Mouse (Mus musculus) hindbrain, embryonic 14.5 days (tissue): ENCODE data around the gene Cryzl1. TPM values are rescaled to one million over a fixed set of nuclear protein-coding genes. Genes with fewer than 3 reads are reported as not detected.

Experiments used
- ATAC-seq: fragments of 200-750 bp; cut with Nextera tagmentation; 2 replicates; pipeline ENCODE4 v1.8.0; 2017; ENCODE audit warnings: moderate number of reproducible peaks, mild to moderate bottlenecking, moderate TSS enrichment, moderate library complexity; ENCODE audit not compliant: low FRiP score
- DNase-seq: peaks from one replicate; pipeline ENCODE4 v3.0.0-alpha.2; 2015; ENCODE audit warnings: low spot score
- H3K27ac ChIP-seq: fragments of 300-500 bp; sonication (generic); 2 replicates; pipeline ENCODE4 v1.5.1; 2014; ENCODE audit warnings: mild to moderate bottlenecking, moderate library complexity
- H3K27me3 ChIP-seq: fragments of 300-500 bp; sonication (generic); 2 replicates; pipeline ENCODE4 v1.6.1; 2014; ENCODE audit warnings: mild to moderate bottlenecking, low read length, mixed read lengths; ENCODE audit not compliant: control insufficient read depth, insufficient read depth
- H3K36me3 ChIP-seq: fragments of 300-500 bp; sonication (generic); replicated peaks from 2 replicates; pipeline ENCODE4 v1.6.1; 2014; ENCODE audit not compliant: control insufficient read depth, insufficient read depth
- H3K4me1 ChIP-seq: fragments of 300-500 bp; sonication (generic); replicated peaks from 2 replicates; pipeline ENCODE4 v1.6.1; 2014; ENCODE audit warnings: antibody characterized with exemption, low read length, mixed read lengths; ENCODE audit not compliant: control insufficient read depth, insufficient read depth
- H3K4me2 ChIP-seq: fragments of 300-500 bp; sonication (generic); replicated peaks from 2 replicates; pipeline ENCODE4 v1.6.1; 2014; ENCODE audit warnings: mild to moderate bottlenecking, moderate library complexity
- H3K4me3 ChIP-seq: fragments of 300-500 bp; sonication (generic); replicated peaks from 2 replicates; pipeline ENCODE4 v1.5.1; 2014; ENCODE audit warnings: mild to moderate bottlenecking, low read length
- H3K9ac ChIP-seq: fragments of 300-500 bp; sonication (generic); 2 replicates; pipeline ENCODE4 v1.6.1; 2014
- H3K9me3 ChIP-seq: fragments of 300-500 bp; sonication (generic); 2 replicates; pipeline ENCODE4 v1.6.1; 2016; ENCODE audit warnings: low read length; ENCODE audit not compliant: control insufficient read depth
- WGBS: fragments of 180-500 bp; shearing (Covaris S2); extraction: QIAGEN DNeasy Blood & Tissue Kit; methylation state at CpG from one replicate; pipeline ENCODE4 v1.1.7; 2014; 5-methylcytosine and 5-hydroxymethylcytosine counted together
- polyA plus RNA-seq: library from polyadenylated mRNA; unstranded; fragments of >200 nt; fragmentation: Nextera tagmentation; extraction: Ambion mirVana; gene quantifications from 2 replicates; pipeline ENCODE4 v1.2.1, GENCODE M21; 2014

The Cryzl1 gene
- polyA plus RNA-seq, 1 experiment from 2014 or later, result 111 TPM

DNA sequence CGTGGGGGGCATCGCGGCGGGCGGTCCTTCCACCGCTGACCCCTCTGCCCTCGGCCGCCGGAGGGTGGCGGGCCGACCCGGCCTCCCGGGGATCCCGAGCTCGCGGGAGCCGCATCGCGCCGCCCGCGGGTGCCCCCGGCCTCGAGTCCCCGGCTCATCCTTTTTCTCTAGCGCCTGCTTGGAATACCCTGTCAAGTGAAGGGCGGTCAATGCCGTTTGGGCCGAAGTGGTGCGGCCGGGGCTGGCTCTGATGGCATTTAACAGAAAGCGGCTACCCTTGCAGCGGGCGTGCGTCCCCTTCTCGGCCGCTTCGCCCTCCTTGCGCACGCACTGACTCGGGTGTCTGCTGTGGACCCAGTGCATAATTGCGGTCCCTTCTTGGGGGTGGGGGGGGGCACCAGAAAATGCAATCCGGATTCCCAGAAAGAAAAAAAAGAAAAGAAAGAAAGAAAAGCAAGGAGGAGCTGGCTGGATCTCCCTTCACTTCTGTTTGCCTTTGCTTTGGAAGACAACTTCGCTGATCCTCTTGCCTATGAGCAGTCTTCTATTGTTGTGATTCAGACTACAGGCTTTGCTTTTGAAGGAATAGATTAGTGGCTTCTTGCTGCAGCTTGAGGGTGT is 1.2 kb upstream of the Cryzl1 start:
- peaks cover 45% of the 10 kb centered on the region for H3K4me1 ChIP-seq
- no peak for ATAC-seq

DNA sequence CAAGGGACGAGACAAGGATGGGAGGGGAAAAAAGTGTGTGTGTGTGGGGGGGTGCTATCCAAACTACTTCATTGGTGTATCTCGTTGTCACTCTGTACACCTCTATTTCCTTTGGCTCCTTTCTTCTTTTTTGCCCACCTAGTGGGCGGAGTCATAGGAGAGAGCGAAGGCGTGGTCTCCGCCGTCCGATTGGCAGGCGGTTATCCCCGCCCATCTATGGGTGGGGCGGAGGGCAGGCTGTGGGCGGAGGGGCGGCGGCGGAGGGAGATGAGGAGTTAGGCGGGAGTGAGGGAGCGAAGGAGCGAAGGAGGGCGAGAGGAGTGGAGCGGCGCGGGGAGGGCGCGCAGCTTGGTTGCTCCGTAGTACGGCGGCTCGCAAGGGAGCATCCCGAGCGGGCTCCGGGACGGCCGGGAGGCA is 299 bp upstream of the Cryzl1 start, which contains the start of gene Itsn1:
Gene Itsn1, plus strand, starts transcription at position 216 of the 417 bp plus-strand sequence.
- peak within 1 kb of the TSS; percentile 73 for H3K4me3 ChIP-seq
- peaks cover 36% of the 10 kb centered on the region for H3K4me1 ChIP-seq
- WGBS, result 0% methylated on average over 25 of the region's 33 CpGs
- H3K4me2 ChIP-seq, result peak within 1 kb of the TSS; percentile 69
- 0 out of 2 replicates have a peak, but pooled peaks cover 11% of the 10 kb centered on the region for H3K36me3 ChIP-seq
- H3K9ac ChIP-seq, result peak within 1 kb of the TSS; percentile 94
- DNase-seq (peak; percentile 97), ATAC-seq (peak; percentile 94)
- H3K27ac ChIP-seq, result peak within 1 kb of the TSS; percentile 96
- H3K9me3 ChIP-seq, result no peaks in the 10 kb centered on the region
- no peaks in the 10 kb centered on the region for H3K27me3 ChIP-seq

More for the DNA sequence above, 1.2 kb upstream of the Cryzl1 start:
- H3K27ac ChIP-seq, result peak overlapping the region; percentile 96
- no peaks in the 10 kb centered on the region for H3K9me3 ChIP-seq
- WGBS, result 0% methylated on average over 40 of the region's 44 CpGs
- peak overlapping the region; percentile 69 for H3K4me2 ChIP-seq
- no peaks in the 10 kb centered on the region for H3K27me3 ChIP-seq
- peak overlapping the region; percentile 73 for H3K4me3 ChIP-seq
- H3K9ac ChIP-seq, result peak overlapping the region; percentile 94
- 0 out of 2 replicates have a peak, but pooled peaks cover 4% of the 10 kb centered on the region for H3K36me3 ChIP-seq
- DNase-seq, result peak; percentile 44

DNA sequence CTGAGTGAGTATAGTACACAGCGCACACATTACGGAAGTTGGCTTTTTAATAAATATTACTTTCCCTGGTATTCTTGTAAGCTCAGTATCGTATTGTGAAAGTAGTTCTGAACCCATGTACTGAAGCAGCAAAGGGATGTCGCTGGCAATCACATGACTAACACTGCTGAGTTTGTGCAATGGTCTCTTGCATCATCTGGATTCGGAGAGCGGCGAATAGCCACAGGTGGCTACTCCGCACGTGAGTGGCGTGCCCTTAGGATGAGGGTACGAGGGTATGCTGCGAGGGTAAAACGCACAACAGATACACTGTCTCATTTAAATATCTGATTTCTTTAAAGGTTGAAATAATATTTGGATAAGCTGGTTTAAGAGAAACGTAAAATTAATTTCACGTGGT is 1.3 kb downstream of the Cryzl1 start:
- WGBS, result 88% methylated on average over 15 of the region's 15 CpGs
- H3K4me2 ChIP-seq, result peak overlapping the region; percentile 69
- H3K9ac ChIP-seq, result peak overlapping the region; percentile 76
- DNase-seq (no peak), ATAC-seq (no peak)
- H3K4me1 ChIP-seq, result peaks cover 30% of the 10 kb centered on the region
- peak overlapping the region; percentile 96 for H3K27ac ChIP-seq
- H3K9me3 ChIP-seq, result no peaks in the 10 kb centered on the region
- peaks cover 11% of the 10 kb centered on the region; the same call in 1 of the 2 replicates for H3K36me3 ChIP-seq
- peak overlapping the region; percentile 73 for H3K4me3 ChIP-seq
- H3K27me3 ChIP-seq, result no peaks in the 10 kb centered on the region

- H3K4me2 ChIP-seq, result no peak overlapping the region
- H3K36me3 ChIP-seq, result peaks cover 23% of the 10 kb centered on the region
- H3K4me3 ChIP-seq, result no peak overlapping the region
- DNase-seq (no peak), ATAC-seq (no peak)
- 29% methylated on average over 3 of the region's 3 CpGs for WGBS
- no peaks in the 10 kb centered on the region for H3K27me3 ChIP-seq
- no peak overlapping the region for H3K27ac ChIP-seq
- H3K4me1 ChIP-seq, result peaks cover 14% of the 10 kb centered on the region
- no peak overlapping the region for H3K9ac ChIP-seq
- no peaks in the 10 kb centered on the region for H3K9me3 ChIP-seq
These were observed 4.5 kb downstream of the Cryzl1 start for GRCm38 (mm10) chr16:91724247-91724646.

DNA sequence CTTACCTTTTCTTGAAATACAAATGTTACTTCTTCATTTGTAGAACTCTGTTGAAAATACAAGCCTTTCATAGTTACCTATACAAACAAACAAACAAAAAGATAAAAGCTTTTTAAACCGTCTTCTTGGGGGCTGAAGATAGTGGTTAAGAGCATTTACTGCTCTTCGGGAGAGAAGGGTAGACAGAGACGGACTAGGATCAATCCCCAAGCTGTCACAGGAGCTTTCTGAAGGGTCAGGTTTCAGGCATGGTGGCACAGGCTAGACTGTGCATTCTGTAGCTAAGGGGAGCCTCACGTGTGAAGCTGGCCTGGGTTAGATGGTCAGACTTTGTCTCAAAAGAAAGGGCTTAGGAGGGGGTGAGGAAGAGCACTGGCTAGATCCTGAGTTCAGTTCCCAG is 11.4 kb downstream of the Cryzl1 start:
- ATAC-seq (no peak), DNase-seq (no peak)
- Histone ChIP-seq H3K4me2 (no peak overlapping the region), H3K36me3 (peaks cover 59% of the 10 kb centered on the region), H3K27ac (no peak overlapping the region), H3K9ac (no peak overlapping the region), H3K27me3 (no peaks in the 10 kb centered on the region), H3K4me3 (no peak overlapping the region), H3K4me1 (no peaks in the 10 kb centered on the region), H3K9me3 (no peaks in the 10 kb centered on the region)
- 93% methylated on average over 4 of the region's 4 CpGs for WGBS

DNA sequence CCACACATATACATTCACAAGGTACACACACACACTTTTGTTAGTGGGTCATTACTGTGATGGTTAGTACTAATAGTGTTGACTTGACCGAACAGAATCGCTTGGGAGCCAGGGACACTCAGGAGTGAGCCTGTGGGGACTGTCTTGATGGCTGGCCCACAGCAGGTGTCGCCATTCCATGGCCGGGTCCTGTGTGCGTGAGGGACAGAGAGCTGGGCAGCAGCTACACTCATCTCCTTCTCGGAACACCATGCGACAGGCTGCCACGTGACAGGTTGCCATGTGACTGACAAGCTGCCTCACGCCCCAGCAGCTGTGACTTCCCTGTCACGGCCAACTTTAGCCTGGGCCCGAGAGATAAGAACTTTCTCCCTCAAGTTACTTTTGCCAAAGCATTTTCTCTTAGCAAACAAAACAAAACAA is 11.8 kb downstream of the Cryzl1 start:
- H3K9me3 ChIP-seq, result no peaks in the 10 kb centered on the region
- DNase-seq (no peak), ATAC-seq (no peak)
- H3K4me1 ChIP-seq, result no peaks in the 10 kb centered on the region
- no peak overlapping the region for H3K4me2 ChIP-seq
- no peak overlapping the region for H3K27ac ChIP-seq
- H3K36me3 ChIP-seq, result peaks cover 64% of the 10 kb centered on the region
- no peak overlapping the region for H3K4me3 ChIP-seq
- H3K27me3 ChIP-seq, result no peaks in the 10 kb centered on the region
- no peak overlapping the region for H3K9ac ChIP-seq
- WGBS, result 82% methylated on average over 11 of the region's 11 CpGs

DNA sequence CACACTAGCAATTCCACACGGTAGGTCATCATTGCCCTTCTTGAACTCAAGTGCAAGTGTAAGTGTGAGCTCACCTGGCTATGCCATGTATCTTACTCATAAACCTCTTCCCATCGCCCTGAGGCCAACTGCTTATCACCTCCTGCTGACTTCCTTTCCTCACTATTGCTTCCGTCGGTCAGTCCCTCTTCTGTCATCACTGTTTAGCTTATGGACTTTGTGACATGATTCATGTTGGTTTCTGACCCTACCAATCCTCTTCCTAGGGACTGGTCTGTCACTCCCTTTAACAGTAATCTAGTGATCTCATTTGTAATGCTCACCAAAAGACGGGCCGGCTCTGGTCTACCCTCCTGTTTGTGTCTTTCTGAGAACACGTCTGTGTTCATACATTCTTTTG is 18.5 kb downstream of the Cryzl1 start:
- no peak overlapping the region for H3K4me3 ChIP-seq
- peaks cover 82% of the 10 kb centered on the region for H3K36me3 ChIP-seq
- H3K9ac ChIP-seq, result no peak overlapping the region
- no peaks in the 10 kb centered on the region for H3K27me3 ChIP-seq
- DNase-seq (no peak), ATAC-seq (no peak)
- H3K4me1 ChIP-seq, result no peaks in the 10 kb centered on the region
- H3K4me2 ChIP-seq, result no peak overlapping the region
- 90% methylated on average over 7 of the region's 7 CpGs for WGBS
- H3K9me3 ChIP-seq, result no peaks in the 10 kb centered on the region
- H3K27ac ChIP-seq, result no peak overlapping the region

- no peak overlapping the region for H3K9ac ChIP-seq
- WGBS, result 89% methylated on average over 14 of the region's 14 CpGs
- no peak overlapping the region for H3K4me2 ChIP-seq
- no peak overlapping the region for H3K4me3 ChIP-seq
- no peaks in the 10 kb centered on the region for H3K27me3 ChIP-seq
- no peaks in the 10 kb centered on the region for H3K9me3 ChIP-seq
- ATAC-seq, result no peak
- H3K4me1 ChIP-seq, result no peaks in the 10 kb centered on the region
- DNase-seq, result no peak
- H3K27ac ChIP-seq, result no peak overlapping the region
- peaks cover 87% of the 10 kb centered on the region for H3K36me3 ChIP-seq
These were observed 24.0 kb downstream of the Cryzl1 start for GRCm38 (mm10) chr16:91704603-91705340.

- no peak overlapping the region for H3K9ac ChIP-seq
- H3K4me3 ChIP-seq, result no peak overlapping the region
- ATAC-seq, result no peak
- DNase-seq, result no peak
- 54% methylated on average over 3 of the region's 3 CpGs for WGBS
- H3K9me3 ChIP-seq, result no peaks in the 10 kb centered on the region
- H3K27me3 ChIP-seq, result no peaks in the 10 kb centered on the region
- no peaks in the 10 kb centered on the region for H3K4me1 ChIP-seq
- peaks cover 93% of the 10 kb centered on the region for H3K36me3 ChIP-seq
- H3K27ac ChIP-seq, result 0 out of 2 replicates have a peak overlapping the region, but pooled peaks have one; percentile 7
- no peak overlapping the region for H3K4me2 ChIP-seq
These were observed 26.0 kb downstream of the Cryzl1 start for GRCm38 (mm10) chr16:91702771-91703188.
